Mouse (Mus musculus) neutrophil, adult 59 days (primary cell): ENCODE results near the gene Arhgef16. TPM values are rescaled to one million over a fixed set of nuclear protein-coding genes. Genes with fewer than 3 reads are reported as not detected.

Source experiments
- total RNA-seq, 2 experiments: library from RNA; stranded (reverse); gene quantifications; 1 replicate in 1 of 2; 2 replicates in 1 of 2; pipeline ENCODE4 v1.2.4; 2023

The Arhgef16 gene
- total RNA-seq = not detected

DNA sequence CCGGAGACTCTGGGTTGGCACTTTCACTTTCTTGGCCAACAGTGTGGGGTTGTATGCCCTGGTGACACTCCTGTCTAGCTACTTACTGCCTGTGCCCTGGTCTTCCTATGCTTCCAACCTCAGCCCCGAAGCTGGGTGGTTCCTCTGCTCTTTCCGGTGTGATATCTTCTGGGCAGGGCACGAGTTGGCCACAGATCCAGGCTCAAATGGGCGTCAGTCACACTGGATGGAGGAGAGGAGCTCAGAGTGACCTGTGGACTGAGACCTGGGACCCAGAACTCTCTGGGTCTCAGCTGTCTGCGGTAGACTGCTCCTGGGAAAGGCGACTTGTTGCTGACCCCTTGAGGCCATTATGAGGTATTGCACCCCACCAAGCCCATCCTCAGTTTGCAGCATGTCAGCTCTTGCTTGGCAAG is at the start of gene Arhgef16:
Gene Arhgef16 (minus strand): TSS at position 211 of the 416 bp plus-strand sequence.

GRCm38 (mm10) chr4:154335761-154336160 is 34.3 kb upstream of the Arhgef16 start, which contains the start of gene B230104I21Rik:
B230104I21Rik (plus strand) TSS chr4:154336127.

Other genes starting within 250 kb of the Arhgef16 start
- not detected for gene Trp73, start 161.5 kb downstream of the Arhgef16 start, total RNA-seq
- 1 to 10 TPM; 6.4 to 7.6 TPM for gene Wrap73, start 159.3 kb downstream of the Arhgef16 start, total RNA-seq
- gene Tprgl, start 141.0 kb downstream of the Arhgef16 start, total RNA-seq = 100 to 1,000 TPM; 158 to 165 TPM
- gene Megf6, start 130.9 kb downstream of the Arhgef16 start, total RNA-seq = under 1 TPM; 0.46 to 0.62 TPM
- gene B230104I21Rik, start 34.5 kb upstream of the Arhgef16 start, total RNA-seq = not detected